Mouse (Mus musculus) intestine, embryonic 15.5 days (tissue): ENCODE measurements around the gene Mrpl58. TPM values are rescaled to one million over a fixed set of nuclear protein-coding genes. Genes with fewer than 3 reads are reported as not detected.

Experiments
- ATAC-seq: fragments of 200-750 bp; cut with Nextera tagmentation; 2 replicates; pipeline ENCODE4 v1.8.0; 2017; ENCODE audit warnings: moderate TSS enrichment, moderate library complexity
- H3K27ac ChIP-seq: fragments of 300-500 bp; sonication (generic); 2 replicates; pipeline ENCODE4 v1.5.1; 2015; ENCODE audit warnings: mild to moderate bottlenecking, inconsistent platforms
- H3K27me3 ChIP-seq: fragments of 300-500 bp; sonication (generic); replicated peaks from 2 replicates; pipeline ENCODE4 v1.6.1; 2015; ENCODE audit warnings: inconsistent platforms
- H3K36me3 ChIP-seq: fragments of 300-500 bp; sonication (generic); 2 replicates; pipeline ENCODE4 v1.6.1; 2015; ENCODE audit warnings: inconsistent platforms
- H3K4me1 ChIP-seq: fragments of 300-500 bp; sonication (generic); replicated peaks from 2 replicates; pipeline ENCODE4 v1.6.1; 2015; ENCODE audit warnings: inconsistent platforms
- H3K4me2 ChIP-seq: fragments of 300-500 bp; sonication (generic); replicated peaks from 2 replicates; pipeline ENCODE4 v1.6.1; 2015; ENCODE audit warnings: mild to moderate bottlenecking, inconsistent platforms
- H3K4me3 ChIP-seq: fragments of 300-500 bp; sonication (generic); replicated peaks from 2 replicates; pipeline ENCODE4 v1.5.1; 2015; ENCODE audit warnings: inconsistent platforms
- H3K9ac ChIP-seq: fragments of 300-500 bp; sonication (generic); 2 replicates; pipeline ENCODE4 v1.6.1; 2015; ENCODE audit warnings: inconsistent platforms
- H3K9me3 ChIP-seq: fragments of 300-500 bp; sonication (generic); 2 replicates; pipeline ENCODE4 v1.6.1; 2016; ENCODE audit warnings: inconsistent platforms
- WGBS: fragments of 180-500 bp; shearing (Covaris S2); methylation state at CpG from one replicate; pipeline ENCODE4 v1.1.7; 2015; 5-methylcytosine and 5-hydroxymethylcytosine counted together
- polyA plus RNA-seq: library from polyadenylated mRNA; unstranded; fragments of >200 nt; fragmentation: Nextera tagmentation; extraction: Ambion mirVana; gene quantifications from 2 replicates; pipeline ENCODE4 v1.2.1, GENCODE M21; 2015

The Mrpl58 gene
- 187 and 197 TPM in 2 replicates for polyA plus RNA-seq

GRCm38 (mm10) chr11:115403338-115404124 lies at the start of gene Mrpl58:
Mrpl58 (plus strand) TSS chr11:115403752.
- Histone ChIP-seq H3K4me1 (peaks cover 11% of the 10 kb centered on the region), H3K27ac (peak within 1 kb of the TSS; percentile 86), H3K4me2 (peak within 1 kb of the TSS; percentile 83), H3K36me3 (peaks cover 4% of the 10 kb centered on the region), H3K9me3 (no peaks in the 10 kb centered on the region), H3K4me3 (peak within 1 kb of the TSS; percentile 60), H3K27me3 (no peaks in the 10 kb centered on the region), H3K9ac (peak within 1 kb of the TSS; percentile 74)
- peak; percentile 96 for ATAC-seq
- WGBS: 3% methylated on average over 50 of the region's 50 CpGs

GRCm38 (mm10) chr11:115354183-115354582 lies 49.4 kb upstream of the Mrpl58 start:
- H3K4me2 ChIP-seq: no peak overlapping the region
- peaks cover 11% of the 10 kb centered on the region; the same call in 1 of the 2 replicates for H3K27me3 ChIP-seq
- no peak overlapping the region for H3K4me3 ChIP-seq
- peaks cover 9% of the 10 kb centered on the region for H3K4me1 ChIP-seq
- 8% methylated on average over 8 of the region's 8 CpGs for WGBS
- H3K36me3 ChIP-seq: no peaks in the 10 kb centered on the region
- no peak overlapping the region for H3K9ac ChIP-seq
- ATAC-seq: 0 out of 2 replicates have a peak, but pooled peaks have one; percentile 34
- H3K9me3 ChIP-seq: no peaks in the 10 kb centered on the region
- H3K27ac ChIP-seq: no peak overlapping the region

- peak; percentile 34 for ATAC-seq
- H3K27ac ChIP-seq: no peak overlapping the region; the same call in 1 of the 2 replicates
These were observed 45.1 kb upstream of the Mrpl58 start for GRCm38 (mm10) chr11:115358468-115358867.

GRCm38 (mm10) chr11:115359293-115359692 lies 44.3 kb upstream of the Mrpl58 start:
- H3K4me2 ChIP-seq: peak overlapping the region; percentile 15
- peak overlapping the region; percentile 56 for H3K27ac ChIP-seq
- H3K36me3 ChIP-seq: no peaks in the 10 kb centered on the region
- no peaks in the 10 kb centered on the region for H3K9me3 ChIP-seq
- peak; percentile 57 for ATAC-seq
- 34% methylated on average over 3 of the region's 3 CpGs for WGBS
- peaks cover 19% of the 10 kb centered on the region for H3K4me1 ChIP-seq
- H3K9ac ChIP-seq: no peak overlapping the region
- peaks cover 11% of the 10 kb centered on the region; the same call in 1 of the 2 replicates for H3K27me3 ChIP-seq
- H3K4me3 ChIP-seq: no peak overlapping the region

More at GRCm38 (mm10) chr11:115358468-115358867, 45.1 kb upstream of the Mrpl58 start:
- 20% methylated on average over 5 of the region's 5 CpGs for WGBS
- H3K4me3 ChIP-seq: no peak overlapping the region
- no peaks in the 10 kb centered on the region for H3K9me3 ChIP-seq
- H3K27me3 ChIP-seq: peaks cover 11% of the 10 kb centered on the region; the same call in 1 of the 2 replicates
- H3K4me2 ChIP-seq: no peak overlapping the region
- H3K4me1 ChIP-seq: peaks cover 13% of the 10 kb centered on the region
- H3K36me3 ChIP-seq: no peaks in the 10 kb centered on the region
- H3K9ac ChIP-seq: no peak overlapping the region

GRCm38 (mm10) chr11:115359726-115360125 lies 43.8 kb upstream of the Mrpl58 start:
- Histone ChIP-seq H3K9me3 (no peaks in the 10 kb centered on the region), H3K36me3 (no peaks in the 10 kb centered on the region), H3K27me3 (peaks cover 11% of the 10 kb centered on the region; the same call in 1 of the 2 replicates), H3K27ac (peak overlapping the region; percentile 56), H3K4me3 (no peak overlapping the region), H3K9ac (no peak overlapping the region), H3K4me2 (peak overlapping the region; percentile 15; the same call in 1 of the 2 replicates), H3K4me1 (peaks cover 21% of the 10 kb centered on the region)
- ATAC-seq: peak; percentile 14; the same call in 1 of the 2 replicates
- WGBS: 68% methylated on average over 6 of the region's 6 CpGs

- H3K27ac ChIP-seq: no peak overlapping the region
- 82% methylated on average over 3 of the region's 3 CpGs for WGBS
- no peaks in the 10 kb centered on the region for H3K9me3 ChIP-seq
- H3K36me3 ChIP-seq: no peaks in the 10 kb centered on the region
- no peak overlapping the region for H3K9ac ChIP-seq
- no peak overlapping the region for H3K4me2 ChIP-seq
- peaks cover 20% of the 10 kb centered on the region for H3K27me3 ChIP-seq
- no peak for ATAC-seq
- no peak overlapping the region for H3K4me3 ChIP-seq
- H3K4me1 ChIP-seq: peaks cover 24% of the 10 kb centered on the region
These were observed 39.4 kb upstream of the Mrpl58 start for GRCm38 (mm10) chr11:115364136-115364535.

GRCm38 (mm10) chr11:115366039-115366705 lies 37.4 kb upstream of the Mrpl58 start:
- ATAC-seq: no peak
- H3K27ac ChIP-seq: no peak overlapping the region
- no peaks in the 10 kb centered on the region for H3K36me3 ChIP-seq
- no peaks in the 10 kb centered on the region for H3K9me3 ChIP-seq
- H3K4me3 ChIP-seq: peak overlapping the region; percentile 52; the same call in 1 of the 2 replicates
- H3K27me3 ChIP-seq: peaks cover 20% of the 10 kb centered on the region
- peak overlapping the region; percentile 17; the same call in 1 of the 2 replicates for H3K9ac ChIP-seq
- peaks cover 18% of the 10 kb centered on the region for H3K4me1 ChIP-seq
- WGBS: 41% methylated on average over 7 of the region's 7 CpGs
- H3K4me2 ChIP-seq: peak overlapping the region; percentile 87

GRCm38 (mm10) chr11:115366706-115367394 lies 36.7 kb upstream of the Mrpl58 start:
- 5% methylated on average over 27 of the region's 28 CpGs for WGBS
- peaks cover 20% of the 10 kb centered on the region for H3K27me3 ChIP-seq
- no peak overlapping the region for H3K27ac ChIP-seq
- H3K36me3 ChIP-seq: no peaks in the 10 kb centered on the region
- H3K9ac ChIP-seq: peak overlapping the region; percentile 65
- H3K9me3 ChIP-seq: no peaks in the 10 kb centered on the region
- ATAC-seq: peak; percentile 65
- H3K4me1 ChIP-seq: peaks cover 18% of the 10 kb centered on the region
- peak overlapping the region; percentile 52 for H3K4me3 ChIP-seq
- H3K4me2 ChIP-seq: peak overlapping the region; percentile 87

GRCm38 (mm10) chr11:115367395-115367944 lies 36.1 kb upstream of the Mrpl58 start, which contains the start of gene Hid1:
Hid1 (minus strand) TSS chr11:115367756.
- H3K9me3 ChIP-seq: no peaks in the 10 kb centered on the region
- WGBS: under 1% methylated on average over 39 of the region's 39 CpGs
- no peaks in the 10 kb centered on the region for H3K36me3 ChIP-seq
- peak within 1 kb of the TSS; percentile 52 for H3K4me3 ChIP-seq
- no peak within 1 kb of the TSS for H3K27ac ChIP-seq
- H3K4me2 ChIP-seq: peak within 1 kb of the TSS; percentile 87
- H3K4me1 ChIP-seq: peaks cover 18% of the 10 kb centered on the region
- H3K27me3 ChIP-seq: peaks cover 20% of the 10 kb centered on the region
- H3K9ac ChIP-seq: peak within 1 kb of the TSS; percentile 65
- peak; percentile 91 for ATAC-seq

- no peak overlapping the region for H3K4me2 ChIP-seq
- WGBS: 62% methylated on average over 7 of the region's 7 CpGs
- no peak overlapping the region for H3K27ac ChIP-seq
- H3K9me3 ChIP-seq: no peaks in the 10 kb centered on the region
- H3K4me3 ChIP-seq: no peak overlapping the region
- H3K36me3 ChIP-seq: no peaks in the 10 kb centered on the region
- no peak overlapping the region for H3K9ac ChIP-seq
- no peak for ATAC-seq
- peaks cover 23% of the 10 kb centered on the region for H3K27me3 ChIP-seq
- peaks cover 16% of the 10 kb centered on the region for H3K4me1 ChIP-seq
These were observed 33.2 kb upstream of the Mrpl58 start for GRCm38 (mm10) chr11:115370368-115370767.

- no peak overlapping the region for H3K9ac ChIP-seq
- peaks cover 16% of the 10 kb centered on the region for H3K4me1 ChIP-seq
- WGBS: 60% methylated on average over 8 of the region's 8 CpGs
- peaks cover 17% of the 10 kb centered on the region for H3K27me3 ChIP-seq
- H3K27ac ChIP-seq: no peak overlapping the region
- H3K4me3 ChIP-seq: no peak overlapping the region
- H3K9me3 ChIP-seq: no peaks in the 10 kb centered on the region
- no peak for ATAC-seq
- no peak overlapping the region for H3K4me2 ChIP-seq
- H3K36me3 ChIP-seq: no peaks in the 10 kb centered on the region
These were observed 32.2 kb upstream of the Mrpl58 start for GRCm38 (mm10) chr11:115371354-115371753.
